Mouse (Mus musculus) CD8-positive naive resting alpha-beta T cell, adult 2 months (primary cell): Measurements from ENCODE around the gene Slc10a4.
"Not testable (repeated sequence)": the region's sequence is repeated elsewhere in the genome, so short reads cannot be mapped to it uniquely, and the experiment has no call there.

Source experiments
- DNase-seq, 2 experiments: peaks; one replicate each; pipeline ENCODE4 v3.0.0; 2022; ENCODE audit warnings: low read depth in 2 of 2, low spot score in 2 of 2

Gene Slc10a4

GRCm38 (mm10) chr5:73006784-73007581 is at the start of gene Slc10a4:
Gene Slc10a4 (plus strand): TSS chr5:73006883.
- no peak for DNase-seq

DNA sequence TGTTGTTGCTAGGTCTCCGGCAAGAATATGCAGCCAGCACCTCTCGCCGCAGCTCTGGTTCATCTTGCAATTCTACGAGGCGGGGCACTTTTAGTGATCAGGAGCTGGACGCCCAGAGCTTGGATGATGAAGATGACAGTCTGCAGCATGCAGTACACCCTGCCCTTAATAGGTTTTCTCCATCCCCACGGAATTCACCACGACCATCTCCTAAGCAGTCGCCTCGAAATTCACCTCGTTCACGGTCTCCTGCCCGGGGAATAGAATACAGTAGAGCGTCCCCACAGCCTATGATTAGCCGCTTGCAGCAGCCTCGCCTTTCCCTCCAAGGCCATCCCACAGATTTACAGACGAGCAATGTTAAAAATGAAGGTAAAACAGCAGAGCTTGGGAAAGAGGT is 49.4 kb upstream of the Slc10a4 start:
- no peak for DNase-seq

DNA sequence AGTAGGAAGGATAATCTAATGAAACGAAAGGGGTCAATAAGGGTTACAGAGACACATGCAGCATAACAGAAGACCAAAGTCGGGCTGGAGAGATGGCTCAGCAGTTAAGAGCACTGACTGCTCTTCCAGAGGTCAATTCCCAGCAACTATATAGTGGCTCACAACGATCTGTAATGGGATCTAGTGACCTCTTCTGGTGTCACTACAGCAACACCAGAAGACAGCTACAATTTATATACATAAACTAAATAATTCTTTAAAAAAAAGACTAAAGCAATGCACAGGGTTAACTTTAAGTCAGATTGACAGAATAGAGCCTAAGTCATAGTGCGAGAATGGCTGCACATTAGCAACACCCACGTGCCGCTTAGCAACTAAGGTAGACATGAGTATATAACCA is 46.6 kb upstream of the Slc10a4 start:
- DNase-seq = no peak

DNA sequence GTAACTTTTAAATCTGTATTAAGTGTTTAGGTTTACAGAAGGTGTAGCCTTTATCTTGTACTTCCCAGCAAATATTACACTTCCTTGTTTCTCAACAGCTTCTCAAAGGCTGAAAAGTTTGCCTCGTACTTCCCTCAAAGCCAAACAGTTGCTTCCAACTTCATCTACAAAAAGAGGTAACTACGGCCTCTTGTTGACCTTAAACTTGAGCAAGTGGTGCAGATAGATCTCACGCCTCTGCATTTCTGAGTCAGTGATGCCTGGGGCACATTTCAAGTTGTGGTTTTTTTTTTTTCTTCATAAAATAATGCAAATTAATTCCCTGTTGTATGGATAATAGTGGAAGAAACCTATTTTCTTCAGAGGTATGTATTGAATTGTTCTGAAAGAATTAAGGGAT is 41.0 kb upstream of the Slc10a4 start:
- no peak for DNase-seq

DNA sequence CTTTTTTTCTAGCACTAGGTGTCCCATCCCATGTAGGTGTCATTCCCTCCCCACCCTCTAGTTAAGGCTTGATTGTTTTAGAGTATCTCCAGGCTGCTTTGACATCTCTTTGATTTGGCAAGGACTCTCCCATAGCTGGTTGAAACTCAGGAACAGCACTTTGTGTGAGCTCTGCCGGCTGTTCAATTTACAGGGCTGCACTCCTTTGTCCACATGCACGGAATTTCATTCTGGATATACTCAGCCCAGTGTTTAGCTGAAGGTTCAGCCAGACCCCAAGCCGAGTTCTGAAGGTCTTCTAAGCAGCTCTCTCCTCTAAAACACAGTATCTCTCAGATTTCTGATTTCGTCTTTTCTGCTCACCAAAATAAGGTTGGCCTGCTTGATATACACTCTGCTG is 34.2 kb upstream of the Slc10a4 start:
- no peak for DNase-seq

GRCm38 (mm10) chr5:72972934-72973333 is 33.7 kb upstream of the Slc10a4 start:
- DNase-seq = no peak

DNA sequence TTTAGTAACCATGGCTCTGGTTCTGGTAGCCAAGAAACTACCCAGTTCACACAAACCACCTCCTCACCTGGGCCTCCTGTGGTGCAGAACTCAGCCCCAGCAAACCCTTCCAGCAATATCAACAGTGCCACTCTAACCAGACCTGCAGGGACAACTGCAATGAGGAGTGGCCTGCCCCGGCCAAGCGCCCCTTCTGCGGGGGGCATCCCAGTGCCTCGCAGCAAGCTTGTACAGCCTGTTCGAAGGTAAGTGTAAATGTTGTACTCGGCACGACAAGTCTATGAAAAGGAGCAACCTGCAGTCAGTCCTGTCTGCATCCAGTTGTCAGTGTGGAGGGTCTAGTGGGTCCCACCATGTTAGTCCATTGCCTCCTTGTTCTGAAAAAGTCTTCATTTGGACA is 32.1 kb upstream of the Slc10a4 start, which contains the start of gene Gm10135:
TSS of gene Gm10135 (minus strand) at position 101 of the 400 bp plus-strand sequence.
- no peak for DNase-seq

GRCm38 (mm10) chr5:72975996-72976395 is 30.7 kb upstream of the Slc10a4 start:
- DNase-seq = no peak

- no peak for DNase-seq
Measured at GRCm38 (mm10) chr5:72976539-72976938, 30.1 kb upstream of the Slc10a4 start.

DNA sequence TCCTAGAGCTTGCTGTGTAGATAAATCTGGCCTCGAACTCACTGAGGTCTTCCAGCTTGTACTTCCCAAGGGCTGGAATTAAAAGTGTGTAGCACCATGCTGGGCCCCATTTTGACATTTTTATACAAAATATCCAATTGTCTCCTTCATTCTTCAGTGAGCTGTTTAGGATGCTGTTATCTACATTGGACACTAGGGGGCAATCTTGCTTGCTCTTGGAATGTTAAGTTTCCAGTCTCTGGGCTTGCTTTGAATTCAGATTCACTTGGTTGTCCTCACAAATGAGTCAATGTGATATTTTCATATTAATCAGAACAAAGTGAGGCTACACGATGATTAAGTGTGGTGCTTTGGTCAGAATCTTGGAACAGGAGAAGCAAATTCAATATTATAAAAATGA is 22.6 kb upstream of the Slc10a4 start:
- peak in 1 of 2 experiments; percentile 21 for DNase-seq

GRCm38 (mm10) chr5:72987786-72988185 is 18.9 kb upstream of the Slc10a4 start:
- DNase-seq = no peak

- no peak for DNase-seq
Measured at GRCm38 (mm10) chr5:72989756-72990155, 16.9 kb upstream of the Slc10a4 start.

- DNase-seq = no peak
Measured at GRCm38 (mm10) chr5:72992474-72992873, 14.2 kb upstream of the Slc10a4 start.

DNA sequence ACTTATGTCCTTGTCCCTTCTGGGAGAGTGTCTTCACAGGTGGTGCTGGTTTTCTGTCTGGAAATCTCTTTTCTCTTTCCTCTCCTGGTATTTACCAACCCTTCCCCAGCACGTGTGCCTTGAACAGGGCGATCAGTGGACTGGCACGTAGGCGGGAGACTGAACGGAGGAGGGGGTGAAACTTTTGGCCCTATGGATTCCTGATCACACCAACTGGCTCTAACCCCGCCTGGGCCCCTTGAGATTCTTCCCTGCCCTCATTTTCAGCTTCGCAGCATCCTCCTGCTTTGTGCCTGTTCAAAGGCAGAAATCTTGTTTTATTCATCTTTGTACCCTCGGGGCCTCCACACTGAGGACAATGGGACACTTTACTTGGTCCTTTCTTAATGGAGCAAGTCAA is 12.3 kb upstream of the Slc10a4 start:
- no peak for DNase-seq

DNA sequence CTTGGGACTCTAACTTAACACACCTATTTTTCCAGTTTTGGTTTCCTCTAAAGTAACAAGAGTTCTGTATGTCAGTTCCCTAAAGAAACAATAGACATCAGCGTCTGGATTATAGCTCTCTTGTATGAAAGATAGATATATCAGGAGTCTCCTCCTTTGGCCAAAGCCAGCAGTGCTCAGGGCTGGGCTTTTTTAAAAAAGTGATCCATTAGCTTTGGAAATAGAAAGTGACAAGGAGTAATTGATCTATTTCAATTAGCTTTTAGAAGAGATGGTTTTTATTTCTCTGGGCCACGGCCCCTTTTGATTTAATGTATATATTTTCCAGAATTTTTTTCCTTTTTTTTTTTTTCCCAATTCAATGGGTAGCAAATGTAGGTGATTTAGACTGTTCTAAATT is 11.8 kb upstream of the Slc10a4 start:
- no peak for DNase-seq

DNA sequence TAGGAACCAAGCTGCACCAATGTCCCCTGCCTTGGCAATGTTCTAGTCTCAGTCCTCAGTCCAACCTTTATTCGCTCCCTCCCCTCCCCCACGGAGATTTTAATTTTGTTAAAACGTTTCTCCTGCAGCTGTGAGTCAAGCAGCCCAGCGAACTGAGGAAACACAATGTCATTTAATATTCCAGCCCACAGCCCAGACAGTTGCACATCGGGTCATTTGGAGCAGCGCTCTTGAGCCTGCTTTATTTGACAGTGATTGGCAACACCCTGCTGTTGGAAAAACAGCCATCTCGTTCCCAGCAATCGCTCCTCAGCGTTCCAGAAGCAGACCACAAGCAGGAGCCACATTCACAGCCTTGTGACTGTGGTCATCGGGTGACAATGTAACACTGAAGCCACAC is 11.3 kb upstream of the Slc10a4 start:
- DNase-seq = no peak

- not testable (repeated sequence) for DNase-seq
Measured at GRCm38 (mm10) chr5:72998546-72998945, 8.1 kb upstream of the Slc10a4 start.

- DNase-seq = no peak
Measured at GRCm38 (mm10) chr5:73004046-73004445, 2.6 kb upstream of the Slc10a4 start.

DNA sequence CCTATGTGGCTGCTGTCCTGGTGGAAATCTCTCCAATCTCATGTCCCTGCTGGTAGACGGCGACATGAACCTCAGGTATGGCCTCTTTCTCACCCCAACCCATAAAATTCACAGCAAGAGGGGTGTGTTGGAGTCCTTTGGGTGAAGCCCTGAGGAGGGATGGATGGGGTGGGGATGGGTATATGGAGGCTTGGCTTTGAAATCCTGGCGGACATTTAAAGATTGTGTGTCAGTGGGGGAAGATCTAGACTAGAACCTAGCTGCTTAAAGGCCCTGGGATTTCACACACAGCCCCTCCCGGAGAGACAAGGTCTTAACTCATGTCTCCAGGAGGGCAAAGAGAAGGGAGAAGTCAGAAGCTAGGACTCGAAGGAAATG is 888 bp downstream of the Slc10a4 start:
- no peak for DNase-seq

GRCm38 (mm10) chr5:73008230-73008629 is 1.5 kb downstream of the Slc10a4 start:
- DNase-seq = peak in 1 of 2 experiments; percentile 24

DNA sequence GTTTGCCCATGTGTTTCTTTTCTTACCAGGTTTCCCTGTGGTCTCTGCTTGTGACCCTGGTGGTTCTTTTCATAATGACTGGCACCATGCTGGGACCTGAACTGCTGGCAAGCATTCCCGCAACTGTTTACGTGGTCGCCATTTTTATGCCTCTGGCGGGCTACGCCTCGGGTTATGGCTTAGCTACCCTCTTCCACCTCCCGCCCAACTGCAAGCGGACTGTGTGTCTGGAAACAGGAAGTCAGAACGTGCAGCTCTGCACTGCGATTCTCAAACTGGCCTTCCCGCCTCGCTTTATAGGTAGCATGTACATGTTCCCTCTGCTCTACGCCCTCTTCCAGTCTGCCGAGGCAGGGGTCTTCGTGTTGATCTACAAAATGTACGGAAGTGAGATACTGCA is 5.1 kb downstream of the Slc10a4 start:
- not testable (repeated sequence) for DNase-seq

DNA sequence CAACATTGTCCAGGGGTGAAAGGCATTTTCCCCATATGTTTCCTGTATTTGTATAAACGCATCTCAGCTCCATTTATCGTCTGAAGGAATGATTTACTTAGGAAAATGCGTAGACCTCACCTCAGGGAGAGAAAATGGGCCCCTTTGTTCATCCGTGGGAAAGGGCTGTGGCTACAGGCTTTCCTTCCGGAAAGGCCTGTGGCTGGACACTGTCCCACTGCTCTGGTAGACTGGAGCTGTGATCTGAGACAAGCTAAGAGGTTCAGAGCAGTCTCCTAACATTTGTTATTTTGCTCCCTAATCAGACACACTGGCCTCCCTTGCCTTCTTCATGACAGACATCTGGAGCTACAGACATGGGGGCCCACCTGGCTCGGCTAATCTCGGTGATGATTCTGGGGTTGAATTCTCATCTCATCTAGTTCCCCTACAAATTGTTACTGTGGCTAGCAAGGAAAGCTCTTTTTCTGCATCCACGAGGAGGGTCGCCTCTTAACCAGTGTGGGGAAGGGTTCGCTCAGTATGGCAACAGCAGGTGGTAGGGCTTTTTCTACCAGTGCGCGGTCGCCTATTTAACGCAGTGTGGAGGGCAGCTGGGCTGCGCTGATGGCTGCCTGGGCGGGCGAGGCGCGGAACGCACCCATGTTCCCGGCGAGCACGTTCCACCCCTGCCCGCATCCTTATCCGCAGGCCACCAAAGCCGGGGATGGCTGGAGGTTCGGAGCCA is 6.4 kb downstream of the Slc10a4 start:
- not testable (repeated sequence) for DNase-seq
